Mouse (Mus musculus): ENCODE data around the gene B3gnt6.

DNA sequence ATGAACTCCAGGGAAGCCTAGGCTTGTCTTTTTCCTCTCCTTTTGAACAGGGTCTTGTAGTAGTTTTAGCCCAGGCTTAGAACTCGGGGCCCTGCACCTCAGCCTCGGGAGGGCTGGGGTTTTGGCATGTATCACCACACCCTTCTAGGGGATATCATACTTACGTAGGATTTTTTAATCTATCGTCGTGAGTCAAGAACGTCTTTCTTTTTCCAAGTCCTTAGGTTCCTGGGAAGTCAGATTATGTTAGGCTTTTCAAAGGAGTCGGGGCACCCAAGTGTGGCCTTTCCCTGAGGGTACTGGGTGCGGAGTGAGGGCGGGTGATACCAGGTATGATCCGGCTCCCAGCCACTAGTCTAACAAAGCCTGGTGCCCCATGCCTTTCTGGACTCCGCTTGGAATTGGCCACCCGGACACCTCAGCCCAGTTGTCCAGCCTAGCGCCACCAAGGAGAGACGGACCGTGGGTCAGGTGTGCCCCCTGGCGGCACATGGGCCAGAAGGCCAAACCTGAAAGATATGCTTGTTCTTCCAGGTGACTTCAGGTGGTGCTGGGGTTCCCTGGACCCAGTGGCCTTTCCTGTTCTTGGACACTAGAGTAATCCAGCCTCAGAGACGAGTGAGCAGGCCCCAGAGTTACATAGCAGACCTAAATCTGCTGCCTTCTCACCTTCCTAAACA is 7.6 kb downstream of the B3gnt6 start:
- no peak for TF ChIP-seq POLR2A (IDR thresholded peaks at IDR 0.05; ENCODE audit: extremely low read depth, insufficient read depth, low read length)
- no peak for TF ChIP-seq CTCF (IDR thresholded peaks at IDR 0.05; ENCODE audit: extremely low read depth, insufficient read depth, low read length)
